Mouse (Mus musculus) forebrain, postnatal 0 days (tissue): Measurements from ENCODE around the gene Tmem255b. TPM values are rescaled to one million over a fixed set of nuclear protein-coding genes. Genes with fewer than 3 reads are reported as not detected.

Experiments used
- ATAC-seq: fragments of 200-750 bp; cut with Nextera tagmentation; 2 replicates; pipeline ENCODE4 v1.8.0; 2017; ENCODE audit warnings: mild to moderate bottlenecking, moderate library complexity
- DNase-seq: peaks from one replicate; pipeline ENCODE4 v3.0.0-alpha.2; 2015
- H3K27ac ChIP-seq: fragments of 300-500 bp; sonication (generic); 2 replicates; pipeline ENCODE4 v1.5.1; 2014; ENCODE audit warnings: low read depth, mild to moderate bottlenecking, antibody characterized with exemption, low read length, moderate library complexity, mixed read lengths
- H3K27me3 ChIP-seq: fragments of 300-500 bp; sonication (generic); 2 replicates; pipeline ENCODE4 v1.6.1; 2014; ENCODE audit warnings: mild to moderate bottlenecking, low read length, mixed read lengths; ENCODE audit not compliant: insufficient read depth
- H3K36me3 ChIP-seq: fragments of 300-500 bp; sonication (generic); 2 replicates; pipeline ENCODE4 v1.6.1; 2014; ENCODE audit warnings: mild to moderate bottlenecking, moderate library complexity; ENCODE audit not compliant: insufficient read depth
- H3K4me1 ChIP-seq: fragments of 300-500 bp; sonication (generic); 2 replicates; pipeline ENCODE4 v1.6.1; 2014; ENCODE audit warnings: antibody characterized with exemption; ENCODE audit not compliant: insufficient read depth
- H3K4me2 ChIP-seq: fragments of 300-500 bp; sonication (generic); 2 replicates; pipeline ENCODE4 v1.6.1; 2014; ENCODE audit warnings: low read depth, mild to moderate bottlenecking, moderate library complexity
- H3K4me3 ChIP-seq: fragments of 300-500 bp; sonication (generic); 2 replicates; pipeline ENCODE4 v1.5.1; 2014; ENCODE audit warnings: low read depth, low read length, mixed read lengths
- H3K9ac ChIP-seq: fragments of 300-500 bp; sonication (generic); 2 replicates; pipeline ENCODE4 v1.6.1; 2014; ENCODE audit warnings: mild to moderate bottlenecking
- H3K9me3 ChIP-seq: fragments of 300-500 bp; sonication (generic); 2 replicates; pipeline ENCODE4 v1.6.1; 2016; ENCODE audit warnings: low read length
- CTCF ChIP-seq: sonication (generic); IDR thresholded peaks from 2 replicates; pipeline ENCODE4 v1.5.1; 2016; ENCODE audit warnings: antibody characterized with exemption, control low read depth, low read depth
- WGBS: fragments of 180-500 bp; shearing (Covaris S2); extraction: QIAGEN DNeasy Blood & Tissue Kit; methylation state at CpG from one replicate; pipeline ENCODE4 v1.1.7; 2014; 5-methylcytosine and 5-hydroxymethylcytosine counted together
- polyA plus RNA-seq: library from polyadenylated mRNA; unstranded; fragments of >200 nt; fragmentation: Nextera tagmentation; extraction: Ambion mirVana; gene quantifications from 2 replicates; pipeline ENCODE4 v1.2.1, GENCODE M21; 2015
- total RNA-seq: library from RNA; depleted of rRNA; stranded (reverse); fragments of >200 nt; gene quantifications from 2 replicates; pipeline ENCODE4 v1.2.3, GENCODE M21; 2014

Gene Tmem255b
- total and polyA plus RNA-seq, 2 experiments from 2014 or later, result 1.0 to 1.6 TPM

DNA sequence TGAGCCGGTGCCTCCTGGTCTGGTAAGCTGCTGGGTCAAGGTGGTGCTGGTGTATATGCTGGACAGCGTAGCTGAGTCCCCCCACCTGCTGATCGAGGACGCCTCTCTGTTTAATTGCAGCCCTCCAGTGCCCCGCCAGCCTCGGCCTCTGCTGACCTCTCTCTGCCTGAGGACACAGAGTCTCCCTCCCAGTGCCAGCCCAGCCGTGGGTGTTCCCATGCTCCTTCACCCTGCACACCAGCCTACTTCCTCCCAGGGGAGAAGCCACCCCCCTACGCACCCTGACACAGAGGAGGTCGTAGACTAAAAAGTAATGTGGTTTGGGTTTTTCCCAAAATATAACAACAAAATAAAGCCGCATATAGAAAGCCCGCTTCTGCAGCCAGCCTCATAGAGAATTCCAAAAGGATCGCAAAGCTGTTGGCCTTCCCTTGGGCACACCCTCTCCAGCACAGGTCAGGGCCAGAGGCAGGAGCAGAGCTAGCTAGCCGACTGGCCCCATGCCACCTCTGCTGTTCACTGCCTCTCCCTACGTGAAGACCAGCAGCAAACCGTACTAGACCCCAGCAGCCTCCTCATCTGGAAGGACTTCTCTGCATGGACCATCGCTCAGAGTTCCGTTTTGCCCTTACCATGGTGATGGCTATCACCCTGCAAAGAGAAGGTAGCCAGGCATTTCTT lies 26.2 kb downstream of the Tmem255b start:
- no peaks in the 10 kb centered on the region for H3K27me3 ChIP-seq
- ATAC-seq (no peak), DNase-seq (no peak)
- 85% methylated on average over 17 of the region's 17 CpGs for WGBS
- no peaks in the 10 kb centered on the region for H3K4me1 ChIP-seq
- H3K36me3 ChIP-seq, result no peaks in the 10 kb centered on the region
- no peak overlapping the region for H3K9ac ChIP-seq
- TF ChIP-seq CTCF, result no peak
- no peak overlapping the region for H3K4me3 ChIP-seq
- no peak overlapping the region for H3K4me2 ChIP-seq
- H3K27ac ChIP-seq, result no peak overlapping the region
- H3K9me3 ChIP-seq, result no peaks in the 10 kb centered on the region

DNA sequence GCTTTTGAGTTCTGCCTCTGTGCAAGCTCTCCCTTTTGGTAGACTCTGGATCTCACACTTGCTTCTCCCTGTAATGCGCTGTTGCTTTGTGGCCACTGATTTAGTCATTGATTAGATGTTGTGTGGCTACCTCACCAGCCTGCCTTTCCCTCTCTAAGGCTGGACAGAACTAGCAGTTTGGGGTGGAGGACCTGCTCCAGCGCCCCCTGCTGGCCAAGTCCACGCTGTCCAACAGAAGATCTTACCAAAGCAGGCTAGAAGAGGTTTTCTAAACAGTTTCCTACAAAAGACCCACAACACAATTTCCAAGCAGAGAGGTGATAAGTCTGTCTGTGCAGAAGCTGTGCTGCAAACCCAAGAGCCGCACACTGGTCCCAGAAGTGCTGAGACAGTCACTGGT lies 26.9 kb downstream of the Tmem255b start:
- no peak overlapping the region for H3K4me2 ChIP-seq
- H3K9ac ChIP-seq, result no peak overlapping the region
- peak; percentile 79 for TF ChIP-seq CTCF
- no peaks in the 10 kb centered on the region for H3K4me1 ChIP-seq
- no peak overlapping the region for H3K27ac ChIP-seq
- H3K9me3 ChIP-seq, result no peaks in the 10 kb centered on the region
- H3K27me3 ChIP-seq, result no peaks in the 10 kb centered on the region
- no peak overlapping the region for H3K4me3 ChIP-seq
- peak; percentile 66 for DNase-seq
- peak; percentile 50; the same call in 1 of the 2 replicates for ATAC-seq
- 35% methylated on average over 4 of the region's 4 CpGs for WGBS
- no peaks in the 10 kb centered on the region for H3K36me3 ChIP-seq

DNA sequence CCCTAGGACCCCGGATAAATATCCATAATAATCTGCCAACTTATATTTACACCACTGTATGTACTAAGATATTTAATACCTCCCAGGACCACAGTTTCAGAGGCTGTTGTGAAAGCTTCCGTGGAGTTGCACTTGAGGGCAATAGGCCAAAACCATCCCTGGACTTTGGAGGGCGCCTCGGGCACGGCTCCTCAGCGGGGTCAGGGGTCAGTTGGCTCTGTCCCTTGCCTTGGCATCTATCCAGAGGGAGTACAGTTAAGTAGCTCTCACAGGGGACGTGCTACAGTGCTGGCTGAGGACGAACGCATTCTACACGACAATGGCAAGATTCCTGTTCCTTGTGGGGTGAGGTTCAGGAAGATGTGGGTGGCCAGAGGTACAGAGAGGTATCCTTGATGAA lies 27.4 kb downstream of the Tmem255b start:
- Histone ChIP-seq H3K9me3 (no peaks in the 10 kb centered on the region), H3K36me3 (no peaks in the 10 kb centered on the region), H3K4me3 (no peak overlapping the region), H3K4me1 (no peaks in the 10 kb centered on the region), H3K4me2 (no peak overlapping the region), H3K27ac (no peak overlapping the region), H3K9ac (no peak overlapping the region), H3K27me3 (no peaks in the 10 kb centered on the region)
- 67% methylated on average over 10 of the region's 10 CpGs for WGBS
- DNase-seq (no peak), ATAC-seq (no peak)
- TF ChIP-seq CTCF, result no peak

DNA sequence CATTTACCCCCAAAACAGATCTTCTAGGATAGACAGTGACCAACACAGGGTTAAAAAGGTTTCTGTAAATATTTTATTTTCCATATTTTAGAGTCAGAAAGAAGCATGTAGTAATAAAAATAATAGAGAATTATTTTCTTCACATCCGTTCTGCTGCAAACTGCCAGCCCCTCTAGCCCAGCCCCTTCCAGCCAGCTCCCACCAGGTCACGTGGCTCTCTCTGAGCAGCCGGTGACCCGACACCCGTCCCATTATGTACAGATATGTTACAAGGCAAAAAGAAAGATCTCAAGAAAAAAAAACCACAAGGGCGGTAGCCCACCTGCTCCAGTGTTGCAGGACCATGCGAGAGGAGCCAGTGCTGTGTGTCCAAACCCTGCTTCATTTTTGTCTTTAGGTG lies 30.3 kb downstream of the Tmem255b start:
- WGBS, result 67% methylated on average over 7 of the region's 7 CpGs

DNA sequence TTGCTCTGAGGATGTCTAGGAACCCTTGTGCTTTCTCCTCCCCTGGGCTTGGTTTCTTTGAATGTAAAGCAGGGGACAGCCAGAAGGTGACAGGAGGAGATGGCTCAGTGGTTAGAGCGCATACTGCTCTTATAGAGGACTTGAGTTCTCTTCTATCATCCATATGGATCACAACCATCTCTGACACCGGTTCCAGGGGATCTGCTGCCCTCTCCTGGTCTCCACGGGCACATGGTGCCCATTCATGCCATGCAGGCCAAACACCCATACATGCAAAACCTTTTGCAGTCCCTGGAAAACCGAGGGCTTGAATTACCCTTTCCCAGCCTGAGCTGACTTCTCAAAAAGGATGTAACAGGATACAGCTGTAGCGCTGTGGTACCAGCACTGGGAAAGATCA lies 32.0 kb downstream of the Tmem255b start:
- peak; percentile 36 for DNase-seq
- 0 out of 2 replicates have a peak, but pooled peaks have one; percentile 32 for ATAC-seq
- 69% methylated on average over 5 of the region's 5 CpGs for WGBS

More for the DNA sequence above, 30.3 kb downstream of the Tmem255b start:
- no peaks in the 10 kb centered on the region for H3K4me1 ChIP-seq
- no peak overlapping the region for H3K27ac ChIP-seq
- no peaks in the 10 kb centered on the region for H3K27me3 ChIP-seq
- TF ChIP-seq CTCF, result no peak
- H3K9me3 ChIP-seq, result no peaks in the 10 kb centered on the region
- H3K4me2 ChIP-seq, result no peak overlapping the region
- ATAC-seq (no peak), DNase-seq (no peak)
- no peak overlapping the region for H3K4me3 ChIP-seq
- H3K9ac ChIP-seq, result no peak overlapping the region
- H3K36me3 ChIP-seq, result peaks cover 12% of the 10 kb centered on the region; the same call in 1 of the 2 replicates

GRCm38 (mm10) chr8:13468737-13469136 lies 33.7 kb downstream of the Tmem255b start:
- no peak for DNase-seq
- 79% methylated on average over 9 of the region's 9 CpGs for WGBS

More for the DNA sequence above, 32.0 kb downstream of the Tmem255b start:
- Histone ChIP-seq H3K4me3 (no peak overlapping the region), H3K27me3 (no peaks in the 10 kb centered on the region), H3K27ac (no peak overlapping the region), H3K9me3 (no peaks in the 10 kb centered on the region), H3K36me3 (peaks cover 14% of the 10 kb centered on the region), H3K4me1 (no peaks in the 10 kb centered on the region), H3K4me2 (no peak overlapping the region), H3K9ac (no peak overlapping the region)
- TF ChIP-seq CTCF, result peak; percentile 63

DNA sequence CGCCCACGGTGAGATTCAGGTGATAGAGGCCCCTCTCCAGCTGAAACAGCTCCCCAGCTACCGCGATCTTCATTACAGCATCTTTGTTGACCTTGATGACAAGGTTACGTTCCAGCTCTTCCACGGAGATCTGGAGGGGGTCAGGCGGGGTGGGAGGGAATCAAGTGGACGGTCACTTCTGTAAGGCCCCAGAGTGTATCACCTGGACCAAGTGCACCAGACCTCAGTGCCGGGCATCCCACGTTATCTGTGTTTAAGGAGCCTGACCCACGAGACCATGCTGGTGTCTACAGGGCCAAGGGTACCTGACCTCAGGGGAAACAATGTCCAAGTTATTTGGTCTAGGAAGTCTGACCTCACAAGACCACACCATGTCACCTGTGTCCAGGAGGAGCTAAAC lies 36.5 kb downstream of the Tmem255b start:
- H3K9ac ChIP-seq, result no peak overlapping the region
- ATAC-seq, result no peak
- peaks cover 14% of the 10 kb centered on the region for H3K36me3 ChIP-seq
- no peak for TF ChIP-seq CTCF
- no peaks in the 10 kb centered on the region for H3K9me3 ChIP-seq
- no peak for DNase-seq
- WGBS, result 91% methylated on average over 11 of the region's 11 CpGs
- H3K4me3 ChIP-seq, result no peak overlapping the region
- H3K4me1 ChIP-seq, result no peaks in the 10 kb centered on the region
- H3K27me3 ChIP-seq, result no peaks in the 10 kb centered on the region
- H3K4me2 ChIP-seq, result no peak overlapping the region
- no peak overlapping the region for H3K27ac ChIP-seq

More at GRCm38 (mm10) chr8:13468737-13469136, 33.7 kb downstream of the Tmem255b start:
- no peak for TF ChIP-seq CTCF
- H3K4me1 ChIP-seq, result no peaks in the 10 kb centered on the region
- no peak for ATAC-seq
- no peak overlapping the region for H3K9ac ChIP-seq
- peaks cover 14% of the 10 kb centered on the region for H3K36me3 ChIP-seq
- H3K27me3 ChIP-seq, result no peaks in the 10 kb centered on the region
- no peaks in the 10 kb centered on the region for H3K9me3 ChIP-seq
- no peak overlapping the region for H3K4me2 ChIP-seq
- H3K4me3 ChIP-seq, result no peak overlapping the region
- no peak overlapping the region for H3K27ac ChIP-seq
